Mouse (Mus musculus) lung, postnatal 0 days (tissue): ENCODE data around the gene Grk4. TPM values are rescaled to one million over a fixed set of nuclear protein-coding genes. Genes with fewer than 3 reads are reported as not detected.
A peak's percentile ranks its signal among the peaks of the same experiment; 100 is the strongest.

Source experiments
- ATAC-seq: fragments of 200-750 bp; cut with Nextera tagmentation; 2 replicates; pipeline ENCODE4 v1.8.0; 2017; ENCODE audit warnings: moderate library complexity
- DNase-seq: peaks from one replicate; pipeline ENCODE4 v3.0.0-alpha.2; 2016; ENCODE audit warnings: low spot score
- H3K27ac ChIP-seq: fragments of 300-500 bp; sonication (generic); 2 replicates; pipeline ENCODE4 v1.5.1; 2014; ENCODE audit warnings: antibody characterized with exemption, mild to moderate bottlenecking, low read length, mixed read lengths
- H3K27me3 ChIP-seq: fragments of 300-500 bp; sonication (generic); replicated peaks from 2 replicates; pipeline ENCODE4 v1.6.1; 2014; ENCODE audit warnings: low read length, mixed read lengths; ENCODE audit not compliant: insufficient read depth
- H3K36me3 ChIP-seq: fragments of 300-500 bp; sonication (generic); 2 replicates; pipeline ENCODE4 v1.6.1; 2014; ENCODE audit warnings: low read length, mixed read lengths; ENCODE audit not compliant: insufficient read depth
- H3K4me1 ChIP-seq: fragments of 300-500 bp; sonication (generic); 2 replicates; pipeline ENCODE4 v1.6.1; 2014; ENCODE audit warnings: antibody characterized with exemption, low read depth, low read length, mixed read lengths; ENCODE audit not compliant: insufficient read depth
- H3K4me2 ChIP-seq: fragments of 300-500 bp; sonication (generic); replicated peaks from 2 replicates; pipeline ENCODE4 v1.6.1; 2014; ENCODE audit warnings: low read depth, mild to moderate bottlenecking, low read length, moderate library complexity, mixed read lengths
- H3K4me3 ChIP-seq: fragments of 300-500 bp; sonication (generic); 2 replicates; pipeline ENCODE4 v1.5.1; 2014; ENCODE audit warnings: low read depth, low read length
- H3K9ac ChIP-seq: fragments of 300-500 bp; sonication (generic); replicated peaks from 2 replicates; pipeline ENCODE4 v1.6.1; 2014; ENCODE audit warnings: low read depth, mild to moderate bottlenecking
- H3K9me3 ChIP-seq: fragments of 300-500 bp; sonication (generic); 2 replicates; pipeline ENCODE4 v1.6.1; 2016; ENCODE audit warnings: low read length, mixed read lengths
- CTCF ChIP-seq: IDR thresholded peaks from 2 replicates; pipeline ENCODE4 v1.5.1; 2016; ENCODE audit warnings: antibody characterized with exemption, mild to moderate bottlenecking
- EP300 ChIP-seq: IDR thresholded peaks from 2 replicates; pipeline ENCODE4 v1.6.1; 2016; ENCODE audit warnings: antibody characterized with exemption, mild to moderate bottlenecking, control low read depth
- WGBS: fragments of 180-500 bp; shearing (Covaris S2); extraction: QIAGEN DNeasy Blood & Tissue Kit; methylation state at CpG from one replicate; pipeline ENCODE4 v1.1.7; 2014; 5-methylcytosine and 5-hydroxymethylcytosine counted together
- polyA plus RNA-seq: library from polyadenylated mRNA; unstranded; fragments of >200 nt; fragmentation: Nextera tagmentation; extraction: Ambion mirVana; gene quantifications from 2 replicates; pipeline ENCODE4 v1.2.1, GENCODE M21; 2015

The Grk4 gene
- polyA plus RNA-seq = 3.5 and 5.1 TPM in 2 replicates

DNA sequence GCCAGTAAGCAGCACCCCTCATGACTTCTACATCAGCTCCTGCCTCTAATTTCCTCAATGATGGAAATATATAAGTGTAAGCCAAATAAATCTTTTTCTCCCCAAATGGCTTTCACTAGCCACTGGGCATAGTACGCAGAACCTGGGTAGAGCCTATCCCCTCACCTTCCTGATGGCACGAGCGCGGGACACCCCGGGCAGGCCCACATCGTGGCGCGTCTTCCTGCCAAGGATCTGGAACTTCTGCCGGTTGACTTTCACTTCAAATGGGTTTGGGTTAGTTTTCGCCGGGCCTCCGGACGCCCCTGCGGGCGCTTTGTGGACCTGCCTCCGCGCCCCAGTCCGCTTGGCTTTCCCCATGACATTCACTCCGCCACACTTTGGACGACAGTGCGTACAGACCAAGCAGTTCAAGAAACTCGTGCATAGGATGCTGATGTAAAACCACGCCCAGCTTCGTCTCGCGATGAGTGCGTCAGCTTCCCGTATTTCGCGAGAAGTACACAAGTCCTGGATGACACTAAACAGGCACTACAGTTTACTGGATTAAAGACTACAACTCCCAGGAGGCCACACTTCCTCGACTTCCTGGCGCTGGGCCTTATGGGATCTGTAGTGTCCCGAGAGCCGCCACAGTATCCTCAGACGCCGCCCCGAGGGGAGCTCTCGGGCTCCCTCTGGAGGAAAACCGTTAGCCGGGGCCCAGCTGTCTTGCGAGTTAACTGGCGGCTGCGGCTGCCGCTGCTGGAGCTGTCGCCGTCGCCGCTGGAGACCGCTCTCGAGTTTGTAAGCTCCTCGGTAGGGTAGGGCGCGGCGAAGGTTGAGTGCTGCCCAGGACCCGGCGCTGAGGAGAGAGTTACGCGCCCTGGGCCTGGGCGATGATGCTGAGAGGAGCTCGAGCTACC, at the start of gene Grk4, which contains the start of gene Nop14:
Gene Grk4, plus strand, starts transcription at position 694 of the 905 bp plus-strand sequence.
Gene Nop14, minus strand, starts transcription at position 463 of the 905 bp plus-strand sequence.
- Histone ChIP-seq H3K27ac (peak within 1 kb of the TSS; percentile 91), H3K4me3 (peak within 1 kb of the TSS; percentile 60), H3K9ac (peak within 1 kb of the TSS; percentile 65), H3K4me2 (peak within 1 kb of the TSS; percentile 74), H3K27me3 (no peaks in the 10 kb centered on the region), H3K4me1 (no peaks in the 10 kb centered on the region), H3K9me3 (no peaks in the 10 kb centered on the region), H3K36me3 (0 out of 2 replicates have a peak, but pooled peaks cover 13% of the 10 kb centered on the region)
- DNase-seq = peak; percentile 100
- TF ChIP-seq CTCF (peak; percentile 94), EP300 (peak; percentile 76)
- peak; percentile 100 for ATAC-seq
- under 1% methylated on average over 59 of the region's 60 CpGs for WGBS

DNA sequence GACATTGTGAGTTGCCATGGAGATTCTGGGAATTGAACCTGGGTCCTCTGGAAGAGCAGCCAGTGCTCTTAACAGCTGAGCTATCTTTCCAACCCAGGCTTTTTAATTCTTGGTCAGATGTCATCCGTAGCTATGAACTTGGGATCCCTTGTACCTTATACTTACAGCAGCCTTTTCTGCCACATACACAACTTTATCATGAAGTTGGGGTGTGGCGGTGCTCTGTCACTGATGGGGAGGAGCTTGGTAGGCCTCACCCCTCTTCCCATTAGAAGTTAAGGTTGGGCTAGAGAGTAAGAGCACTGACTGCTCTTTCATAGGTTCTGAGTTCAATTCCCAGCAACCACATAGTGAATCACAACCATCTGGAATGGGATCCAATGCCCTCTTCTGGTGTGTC, 27.2 kb upstream of the Grk4 start:
- DNase-seq (no peak), ATAC-seq (no peak)
- no peaks in the 10 kb centered on the region for H3K9me3 ChIP-seq
- H3K27ac ChIP-seq = no peak overlapping the region
- H3K27me3 ChIP-seq = no peaks in the 10 kb centered on the region
- no peak overlapping the region for H3K4me2 ChIP-seq
- peaks cover 3% of the 10 kb centered on the region; the same call in 1 of the 2 replicates for H3K4me1 ChIP-seq
- H3K4me3 ChIP-seq = no peak overlapping the region
- H3K9ac ChIP-seq = no peak overlapping the region
- WGBS = 93% methylated on average over 2 of the region's 2 CpGs
- H3K36me3 ChIP-seq = peaks cover 35% of the 10 kb centered on the region
- TF ChIP-seq CTCF (no peak), EP300 (no peak)

DNA sequence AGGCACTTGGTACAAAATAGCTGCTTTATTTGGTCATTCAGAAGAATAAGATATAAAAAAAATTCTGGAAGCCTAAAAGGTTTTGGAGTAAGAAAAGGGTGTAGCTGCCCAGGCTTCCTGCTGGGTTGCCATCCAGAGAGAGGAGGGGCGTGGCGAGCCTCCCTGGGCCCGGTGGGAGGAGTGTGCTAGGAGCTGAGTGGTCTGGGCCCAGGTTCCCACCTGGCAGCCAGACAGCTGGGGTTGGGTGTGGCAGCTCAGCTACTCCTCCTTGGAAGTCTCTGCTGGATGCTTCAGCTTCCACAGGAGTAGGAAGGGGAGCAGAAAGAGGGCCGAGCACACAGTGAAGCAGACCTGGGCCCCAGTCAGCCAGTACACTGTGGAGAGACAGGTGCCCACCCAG, 26.5 kb upstream of the Grk4 start:
- ATAC-seq = peak; percentile 18; the same call in 1 of the 2 replicates

DNA sequence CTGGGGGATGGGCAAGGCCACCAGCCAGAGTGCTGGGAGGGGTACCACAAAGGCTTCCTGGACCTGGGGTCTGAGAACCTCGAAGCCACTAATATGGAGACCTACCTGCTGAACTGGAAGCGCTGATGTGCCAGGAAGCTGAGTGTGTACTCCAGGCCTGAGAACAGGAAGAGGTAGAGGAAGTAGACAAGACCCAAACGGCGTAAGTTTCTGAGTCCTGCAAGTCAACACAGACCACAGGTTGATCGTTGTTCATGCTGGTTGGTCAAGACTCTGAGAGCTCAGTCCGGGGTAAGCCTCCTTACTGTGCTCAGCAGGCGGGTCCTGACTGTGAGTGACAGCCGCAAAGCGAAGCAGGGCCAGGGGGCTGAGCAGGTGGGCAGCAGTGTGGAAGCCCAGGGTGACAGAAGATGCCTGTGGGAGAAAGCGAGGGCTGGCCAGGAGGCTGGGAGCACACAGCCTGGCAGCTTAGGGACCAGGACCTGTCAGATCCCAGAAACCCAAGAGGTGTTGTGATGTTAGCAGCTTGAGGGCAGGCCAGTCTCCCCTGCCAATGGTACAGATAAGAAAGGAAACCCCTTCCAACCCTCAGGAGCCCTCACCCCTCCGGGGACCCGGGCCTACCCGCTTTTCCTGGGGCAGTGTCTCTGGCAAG, 25.3 kb upstream of the Grk4 start:
- H3K9me3 ChIP-seq = no peaks in the 10 kb centered on the region
- H3K9ac ChIP-seq = no peak overlapping the region
- no peak overlapping the region for H3K4me3 ChIP-seq
- 0 out of 2 replicates have a peak overlapping the region, but pooled peaks have one; percentile 32 for H3K27ac ChIP-seq
- DNase-seq (no peak), ATAC-seq (no peak)
- TF ChIP-seq CTCF (no peak), EP300 (no peak)
- peaks cover 21% of the 10 kb centered on the region for H3K36me3 ChIP-seq
- H3K4me1 ChIP-seq = peaks cover 3% of the 10 kb centered on the region; the same call in 1 of the 2 replicates
- H3K27me3 ChIP-seq = no peaks in the 10 kb centered on the region
- no peak overlapping the region for H3K4me2 ChIP-seq
- 82% methylated on average over 13 of the region's 13 CpGs for WGBS

More for the DNA sequence above, 26.5 kb upstream of the Grk4 start:
- no peak for TF ChIP-seq EP300
- no peak for TF ChIP-seq CTCF
- Histone ChIP-seq H3K4me2 (no peak overlapping the region), H3K36me3 (peaks cover 28% of the 10 kb centered on the region), H3K4me1 (peaks cover 3% of the 10 kb centered on the region; the same call in 1 of the 2 replicates), H3K4me3 (no peak overlapping the region), H3K27ac (no peak overlapping the region), H3K9ac (no peak overlapping the region), H3K9me3 (no peaks in the 10 kb centered on the region), H3K27me3 (no peaks in the 10 kb centered on the region)
- 49% methylated on average over 4 of the region's 4 CpGs for WGBS
- DNase-seq = peak; percentile 62

DNA sequence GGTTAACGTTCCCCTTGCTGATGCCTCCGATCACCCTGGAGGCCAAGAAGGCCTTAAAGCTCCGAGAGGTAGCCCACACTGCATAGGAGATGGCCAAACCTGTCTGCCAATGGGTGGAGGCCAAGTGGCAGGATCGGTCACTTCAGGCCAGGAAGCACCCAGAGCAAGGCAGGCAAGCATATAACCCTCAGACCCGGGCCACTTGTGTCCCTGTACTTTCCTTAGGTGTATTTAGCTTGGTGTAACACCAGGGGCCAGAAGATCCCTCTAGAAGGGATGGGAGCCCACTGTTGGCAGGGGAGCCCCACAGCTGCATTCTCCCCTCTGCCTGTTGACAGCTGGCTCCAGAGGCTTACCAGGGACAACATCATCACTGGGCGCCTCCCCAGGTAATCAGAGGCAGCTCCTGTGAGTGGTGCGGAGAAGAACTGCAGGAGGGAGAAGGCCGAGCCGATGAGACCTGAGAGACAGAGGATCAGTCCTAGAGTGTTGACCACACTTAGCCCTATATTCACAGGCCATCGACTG, 24.4 kb upstream of the Grk4 start:
- H3K36me3 ChIP-seq = peaks cover 16% of the 10 kb centered on the region
- H3K27ac ChIP-seq = 0 out of 2 replicates have a peak overlapping the region, but pooled peaks have one; percentile 14
- peaks cover 3% of the 10 kb centered on the region; the same call in 1 of the 2 replicates for H3K4me1 ChIP-seq
- no peaks in the 10 kb centered on the region for H3K27me3 ChIP-seq
- 50% methylated on average over 10 of the region's 10 CpGs for WGBS
- ATAC-seq (no peak), DNase-seq (no peak)
- H3K4me3 ChIP-seq = peak overlapping the region; percentile 55; the same call in 1 of the 2 replicates
- 0 out of 2 replicates have a peak overlapping the region, but pooled peaks have one; percentile 48 for H3K9ac ChIP-seq
- no peaks in the 10 kb centered on the region for H3K9me3 ChIP-seq
- TF ChIP-seq CTCF (no peak), EP300 (no peak)
- H3K4me2 ChIP-seq = peak overlapping the region; percentile 85
